Mouse (Mus musculus) midbrain, embryonic 15.5 days (tissue): Measurements from ENCODE around the gene Gm9887. TPM values are rescaled to one million over a fixed set of nuclear protein-coding genes. Genes with fewer than 3 reads are reported as not detected.
A peak's percentile ranks its signal among the peaks of the same experiment; 100 is the strongest.
"Not testable (repeated sequence)": the region's sequence is repeated elsewhere in the genome, so short reads cannot be mapped to it uniquely, and the experiment has no call there.

Experiments
- ATAC-seq: fragments of 200-750 bp; cut with Nextera tagmentation; replicated peaks from 2 replicates; pipeline ENCODE4 v1.8.0; 2017; ENCODE audit warnings: moderate TSS enrichment
- H3K27ac ChIP-seq: fragments of 300-500 bp; sonication (generic); 2 replicates; pipeline ENCODE4 v1.5.1; 2015; ENCODE audit warnings: mild to moderate bottlenecking, inconsistent platforms
- H3K27me3 ChIP-seq: fragments of 300-500 bp; sonication (generic); replicated peaks from 2 replicates; pipeline ENCODE4 v1.6.1; 2015; ENCODE audit warnings: inconsistent platforms
- H3K36me3 ChIP-seq: fragments of 300-500 bp; sonication (generic); replicated peaks from 2 replicates; pipeline ENCODE4 v1.6.1; 2015; ENCODE audit warnings: inconsistent platforms
- H3K4me1 ChIP-seq: fragments of 300-500 bp; sonication (generic); 2 replicates; pipeline ENCODE4 v1.6.1; 2015; ENCODE audit warnings: inconsistent platforms
- H3K4me2 ChIP-seq: fragments of 300-500 bp; sonication (generic); 2 replicates; pipeline ENCODE4 v1.6.1; 2015; ENCODE audit warnings: inconsistent platforms, mild to moderate bottlenecking, moderate library complexity
- H3K4me3 ChIP-seq: fragments of 300-500 bp; sonication (generic); 2 replicates; pipeline ENCODE4 v1.5.1; 2015; ENCODE audit warnings: mild to moderate bottlenecking, inconsistent platforms
- H3K9ac ChIP-seq: fragments of 300-500 bp; sonication (generic); 2 replicates; pipeline ENCODE4 v1.6.1; 2015; ENCODE audit warnings: mild to moderate bottlenecking, inconsistent platforms
- H3K9me3 ChIP-seq: fragments of 300-500 bp; sonication (generic); 2 replicates; pipeline ENCODE4 v1.6.1; 2016; ENCODE audit warnings: inconsistent platforms
- WGBS: fragments of 180-500 bp; shearing (Covaris S2); methylation state at CpG from one replicate; pipeline ENCODE4 v1.1.7; 2015; ENCODE audit warnings: mixed read lengths; 5-methylcytosine and 5-hydroxymethylcytosine counted together
- polyA plus RNA-seq: library from polyadenylated mRNA; unstranded; fragments of >200 nt; fragmentation: Nextera tagmentation; extraction: Ambion mirVana; gene quantifications from 2 replicates; pipeline ENCODE4 v1.2.1, GENCODE M21; 2015

The Gm9887 gene
- polyA plus RNA-seq, 1 experiment from 2014 or later, result 1.0 TPM

GRCm38 (mm10) chr12:69363899-69364762 is 8.1 kb downstream of the Gm9887 start:
- Histone ChIP-seq H3K27me3 (no peaks in the 10 kb centered on the region), H3K4me1 (peaks cover 22% of the 10 kb centered on the region), H3K27ac (peak overlapping the region; percentile 40; the same call in 1 of the 2 replicates), H3K9ac (peak overlapping the region; percentile 45), H3K4me3 (peak overlapping the region; percentile 48), H3K36me3 (no peaks in the 10 kb centered on the region), H3K9me3 (no peaks in the 10 kb centered on the region), H3K4me2 (peak overlapping the region; percentile 90)
- 4% methylated on average over 32 of the region's 32 CpGs for WGBS
- ATAC-seq, result no peak

- not testable (repeated sequence) for H3K27me3 ChIP-seq, H3K27ac ChIP-seq, H3K36me3 ChIP-seq, H3K9ac ChIP-seq, H3K4me2 ChIP-seq, H3K9me3 ChIP-seq, ATAC-seq, H3K4me3 ChIP-seq
- WGBS, result 93% methylated on average over 7 of the region's 7 CpGs
- peaks cover 22% of the 10 kb centered on the region for H3K4me1 ChIP-seq
These were observed 9.1 kb downstream of the Gm9887 start for GRCm38 (mm10) chr12:69363110-69363509.

GRCm38 (mm10) chr12:69362388-69362787 is 9.9 kb downstream of the Gm9887 start:
- no peaks in the 10 kb centered on the region for H3K9me3 ChIP-seq
- H3K4me1 ChIP-seq, result peaks cover 22% of the 10 kb centered on the region
- no peaks in the 10 kb centered on the region for H3K27me3 ChIP-seq
- H3K27ac ChIP-seq, result no peak overlapping the region
- no peaks in the 10 kb centered on the region for H3K36me3 ChIP-seq
- ATAC-seq, result no peak
- peak overlapping the region; percentile 66 for H3K4me2 ChIP-seq
- WGBS, result 47% methylated on average over 4 of the region's 4 CpGs
- no peak overlapping the region; the same call in 1 of the 2 replicates for H3K4me3 ChIP-seq
- no peak overlapping the region for H3K9ac ChIP-seq

GRCm38 (mm10) chr12:69361919-69362318 is 10.3 kb downstream of the Gm9887 start:
- Histone ChIP-seq H3K9ac (peak overlapping the region; percentile 57), H3K4me2 (peak overlapping the region; percentile 66), H3K4me1 (peaks cover 22% of the 10 kb centered on the region), H3K27me3 (no peaks in the 10 kb centered on the region), H3K4me3 (peak overlapping the region; percentile 56), H3K27ac (peak overlapping the region; percentile 90), H3K9me3 (no peaks in the 10 kb centered on the region), H3K36me3 (no peaks in the 10 kb centered on the region)
- WGBS, result 5% methylated on average over 10 of the region's 10 CpGs
- ATAC-seq, result no peak

DNA sequence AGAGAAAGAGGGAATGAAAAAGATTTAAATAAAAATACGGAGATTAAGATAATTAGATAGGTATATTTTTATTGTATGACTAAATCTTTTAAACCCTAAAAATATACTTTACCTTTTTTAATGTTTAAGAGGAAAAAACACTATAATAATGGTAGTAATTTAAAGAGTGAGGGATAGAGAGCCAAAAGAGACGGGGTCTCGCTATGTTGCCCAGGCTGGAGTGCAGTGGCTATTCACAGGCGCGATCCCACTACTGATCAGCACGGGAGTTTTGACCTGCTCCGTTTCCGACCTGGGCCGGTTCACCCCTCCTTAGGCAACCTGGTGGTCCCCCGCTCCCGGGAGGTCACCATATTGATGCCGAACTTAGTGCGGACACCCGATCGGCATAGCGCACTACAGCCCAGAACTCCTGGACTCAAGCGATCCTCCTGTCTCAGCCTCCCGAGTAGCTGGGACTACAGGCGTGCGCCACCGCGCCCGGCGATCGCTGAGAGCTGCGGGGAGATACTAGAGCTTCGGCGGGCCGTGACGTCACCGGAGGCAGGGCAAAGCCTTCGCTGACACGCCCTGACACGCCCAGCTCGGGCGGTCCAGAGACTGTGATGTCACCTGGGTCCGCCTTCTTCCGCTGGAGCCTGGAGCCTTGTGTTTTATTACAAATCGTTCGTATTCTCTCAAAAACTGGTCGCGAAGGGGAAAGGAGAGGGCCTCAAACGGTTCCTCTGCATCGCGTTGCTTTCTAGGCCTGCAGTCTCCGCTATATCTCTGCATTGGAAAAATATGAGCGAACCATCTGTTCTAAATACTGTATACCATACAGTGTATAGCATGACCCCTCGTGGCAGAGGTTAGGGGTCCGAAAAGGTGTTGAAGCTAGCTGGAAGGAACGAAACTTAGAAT is 11.0 kb downstream of the Gm9887 start:
- Histone ChIP-seq H3K4me2 (peak overlapping the region; percentile 66), H3K4me1 (peaks cover 24% of the 10 kb centered on the region), H3K4me3 (peak overlapping the region; percentile 56), H3K9ac (peak overlapping the region; percentile 57), H3K27ac (peak overlapping the region; percentile 90)
- not testable (repeated sequence) for H3K9me3 ChIP-seq, H3K27me3 ChIP-seq, H3K36me3 ChIP-seq
- under 1% methylated on average over 40 of the region's 50 CpGs for WGBS
- ATAC-seq, result peak; percentile 97

DNA sequence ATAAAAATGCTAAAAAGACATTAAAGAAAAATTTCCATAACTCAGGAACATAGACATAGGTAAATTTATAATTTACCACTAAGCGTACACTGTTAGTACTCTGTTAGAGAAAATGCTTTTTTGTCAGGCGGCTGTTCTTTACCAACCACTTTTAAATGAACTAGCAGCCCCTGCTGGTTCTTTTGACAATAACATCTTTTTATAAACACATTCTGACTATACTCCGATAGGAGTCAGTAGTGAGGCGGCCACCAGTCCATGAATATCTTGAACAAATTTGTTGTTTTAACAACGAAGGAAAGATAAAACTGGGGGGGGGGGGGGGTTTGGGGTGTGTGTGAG is 11.6 kb downstream of the Gm9887 start:
- Histone ChIP-seq H3K9ac (no peak overlapping the region), H3K4me2 (no peak overlapping the region), H3K9me3 (no peaks in the 10 kb centered on the region), H3K4me1 (peaks cover 28% of the 10 kb centered on the region), H3K36me3 (no peaks in the 10 kb centered on the region), H3K27me3 (no peaks in the 10 kb centered on the region), H3K27ac (no peak overlapping the region), H3K4me3 (0 out of 2 replicates have a peak overlapping the region, but pooled peaks have one; percentile 56)
- ATAC-seq, result peak; percentile 7
- WGBS, result 15% methylated on average over 5 of the region's 5 CpGs

DNA sequence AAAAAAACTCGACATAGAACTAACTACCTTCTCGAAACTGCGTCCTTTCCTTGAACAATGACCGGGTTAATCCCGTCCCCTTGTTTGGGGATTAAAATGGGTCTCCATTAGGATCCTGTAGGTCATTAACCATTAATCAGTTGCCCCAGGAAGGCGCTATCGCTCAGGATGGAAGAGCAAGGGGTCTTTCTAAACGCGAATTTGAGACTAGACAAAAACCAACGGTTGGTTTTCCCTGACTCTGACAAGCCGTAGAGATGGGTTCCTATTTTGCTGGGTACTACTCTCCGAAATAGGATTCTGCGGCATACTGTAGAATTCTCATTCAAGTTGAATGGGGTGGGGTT is 15.0 kb downstream of the Gm9887 start:
- Histone ChIP-seq H3K4me2 (peak overlapping the region; percentile 71), H3K4me3 (peak overlapping the region; percentile 68), H3K4me1 (peaks cover 18% of the 10 kb centered on the region), H3K9ac (peak overlapping the region; percentile 77; the same call in 1 of the 2 replicates), H3K27ac (no peak overlapping the region), H3K27me3 (no peaks in the 10 kb centered on the region), H3K36me3 (peaks cover 9% of the 10 kb centered on the region), H3K9me3 (no peaks in the 10 kb centered on the region)
- no peak for ATAC-seq
- 7% methylated on average over 13 of the region's 13 CpGs for WGBS

DNA sequence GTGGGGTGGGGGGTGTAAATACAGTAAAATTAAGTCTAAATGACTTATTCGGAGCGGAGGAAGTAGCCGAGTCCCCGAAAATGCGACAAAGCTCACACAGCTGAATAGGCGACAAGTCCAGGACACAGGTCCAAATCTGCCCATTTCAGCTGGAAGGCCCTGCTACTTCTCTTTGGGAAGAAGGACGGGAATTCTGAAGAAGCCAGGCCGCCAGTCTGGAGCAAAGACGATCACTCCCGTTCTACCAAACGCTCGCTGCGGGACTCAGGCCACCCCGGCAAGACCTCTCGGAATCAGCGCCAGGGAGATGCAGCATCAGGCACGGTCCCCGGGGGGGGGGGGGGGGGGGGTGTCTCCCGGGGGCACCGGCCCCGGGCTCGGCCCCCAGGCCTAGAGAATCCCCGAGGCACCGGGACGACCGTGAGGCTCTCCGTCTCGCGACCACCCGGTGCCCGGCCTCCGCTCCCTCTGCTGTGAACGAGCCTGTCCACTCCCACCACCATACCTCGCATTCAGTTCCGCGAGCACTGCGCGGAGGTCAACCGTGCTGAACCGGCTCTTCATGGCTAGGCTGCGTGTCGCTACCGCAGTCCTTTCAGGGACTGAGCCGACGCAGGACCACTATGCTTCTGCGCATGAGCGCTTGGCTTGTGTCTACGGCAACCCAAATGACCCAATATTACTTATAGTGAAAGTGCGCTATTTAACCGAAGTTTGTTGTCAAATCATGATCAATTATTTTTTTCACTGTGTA is 15.5 kb downstream of the Gm9887 start, which contains the start of gene Nemf:
TSS of gene Nemf (minus strand) at position 620 of the 754 bp plus-strand sequence.
- Histone ChIP-seq H3K9me3 (no peaks in the 10 kb centered on the region), H3K4me1 (peaks cover 13% of the 10 kb centered on the region), H3K36me3 (peaks cover 13% of the 10 kb centered on the region), H3K4me2 (peak within 1 kb of the TSS; percentile 71), H3K9ac (peak within 1 kb of the TSS; percentile 77), H3K27me3 (no peaks in the 10 kb centered on the region), H3K27ac (peak within 1 kb of the TSS; percentile 81), H3K4me3 (peak within 1 kb of the TSS; percentile 68)
- ATAC-seq, result peak; percentile 53
- under 1% methylated on average over 48 of the region's 50 CpGs for WGBS

DNA sequence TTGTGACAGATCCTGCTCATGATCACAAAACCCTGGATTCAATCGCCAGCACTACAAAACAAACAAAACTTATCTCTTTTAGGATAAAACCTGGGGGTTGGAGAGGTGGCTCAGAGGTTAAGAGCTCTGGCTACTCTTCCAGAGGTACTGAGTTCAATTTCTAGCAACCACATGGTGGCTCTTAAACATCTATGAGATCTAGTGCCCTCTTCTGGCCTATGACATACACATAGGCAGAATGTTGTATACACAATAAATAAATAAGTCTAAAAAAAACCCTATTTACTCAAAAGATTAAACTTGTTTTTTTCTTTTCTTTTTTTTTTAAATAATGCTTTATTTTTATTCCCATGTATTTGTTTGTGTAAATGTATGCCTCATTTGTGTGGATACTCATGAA is 20.6 kb downstream of the Gm9887 start:
- Histone ChIP-seq H3K36me3 (peaks cover 39% of the 10 kb centered on the region), H3K27ac (no peak overlapping the region), H3K27me3 (no peaks in the 10 kb centered on the region), H3K4me2 (no peak overlapping the region), H3K9me3 (no peaks in the 10 kb centered on the region), H3K4me3 (no peak overlapping the region), H3K4me1 (peaks cover 11% of the 10 kb centered on the region), H3K9ac (no peak overlapping the region)
- WGBS, result 98% methylated on average over 1 of the region's 1 CpGs
- ATAC-seq, result no peak

DNA sequence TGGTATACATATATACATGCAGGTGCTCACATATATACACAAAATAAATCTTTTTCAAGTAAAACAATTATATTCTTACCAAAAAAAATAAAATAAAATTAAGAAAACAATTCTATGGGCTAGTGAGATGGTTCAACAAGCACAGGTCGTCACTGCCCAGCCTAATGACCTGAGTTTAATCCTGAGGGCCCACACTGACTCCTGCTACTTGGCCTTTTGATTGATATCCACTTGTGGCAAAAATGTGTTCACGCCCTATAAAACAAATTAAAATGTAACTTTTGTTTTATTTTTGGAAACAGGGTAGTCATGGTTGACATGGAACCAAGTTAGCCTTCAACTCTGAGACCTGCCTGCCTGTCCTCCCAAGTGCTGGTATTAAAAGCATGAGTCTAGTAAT is 22.3 kb downstream of the Gm9887 start:
- Histone ChIP-seq H3K27me3 (no peaks in the 10 kb centered on the region), H3K4me3 (no peak overlapping the region), H3K36me3 (peaks cover 47% of the 10 kb centered on the region), H3K9me3 (no peaks in the 10 kb centered on the region), H3K27ac (no peak overlapping the region), H3K4me1 (no peaks in the 10 kb centered on the region), H3K4me2 (no peak overlapping the region), H3K9ac (no peak overlapping the region)
- WGBS, result 92% methylated on average over 2 of the region's 2 CpGs
- ATAC-seq, result no peak

GRCm38 (mm10) chr12:69333547-69333946 is 38.7 kb downstream of the Gm9887 start:
- H3K4me2 ChIP-seq, result no peak overlapping the region
- H3K4me3 ChIP-seq, result no peak overlapping the region
- H3K9ac ChIP-seq, result no peak overlapping the region
- ATAC-seq, result no peak
- H3K9me3 ChIP-seq, result no peaks in the 10 kb centered on the region
- H3K4me1 ChIP-seq, result no peaks in the 10 kb centered on the region
- H3K27ac ChIP-seq, result no peak overlapping the region
- H3K27me3 ChIP-seq, result no peaks in the 10 kb centered on the region
- peaks cover 27% of the 10 kb centered on the region for H3K36me3 ChIP-seq
- 92% methylated on average over 2 of the region's 2 CpGs for WGBS

GRCm38 (mm10) chr12:69332147-69332546 is 40.1 kb downstream of the Gm9887 start:
- Histone ChIP-seq H3K9ac (no peak overlapping the region), H3K9me3 (no peaks in the 10 kb centered on the region), H3K36me3 (peaks cover 23% of the 10 kb centered on the region), H3K27me3 (no peaks in the 10 kb centered on the region), H3K4me2 (no peak overlapping the region), H3K27ac (no peak overlapping the region), H3K4me3 (no peak overlapping the region), H3K4me1 (no peaks in the 10 kb centered on the region)
- WGBS, result 96% methylated on average over 1 of the region's 1 CpGs
- no peak for ATAC-seq
